ENCODE assay signal across 22 mouse cellular contexts in the genomic region with DNA sequence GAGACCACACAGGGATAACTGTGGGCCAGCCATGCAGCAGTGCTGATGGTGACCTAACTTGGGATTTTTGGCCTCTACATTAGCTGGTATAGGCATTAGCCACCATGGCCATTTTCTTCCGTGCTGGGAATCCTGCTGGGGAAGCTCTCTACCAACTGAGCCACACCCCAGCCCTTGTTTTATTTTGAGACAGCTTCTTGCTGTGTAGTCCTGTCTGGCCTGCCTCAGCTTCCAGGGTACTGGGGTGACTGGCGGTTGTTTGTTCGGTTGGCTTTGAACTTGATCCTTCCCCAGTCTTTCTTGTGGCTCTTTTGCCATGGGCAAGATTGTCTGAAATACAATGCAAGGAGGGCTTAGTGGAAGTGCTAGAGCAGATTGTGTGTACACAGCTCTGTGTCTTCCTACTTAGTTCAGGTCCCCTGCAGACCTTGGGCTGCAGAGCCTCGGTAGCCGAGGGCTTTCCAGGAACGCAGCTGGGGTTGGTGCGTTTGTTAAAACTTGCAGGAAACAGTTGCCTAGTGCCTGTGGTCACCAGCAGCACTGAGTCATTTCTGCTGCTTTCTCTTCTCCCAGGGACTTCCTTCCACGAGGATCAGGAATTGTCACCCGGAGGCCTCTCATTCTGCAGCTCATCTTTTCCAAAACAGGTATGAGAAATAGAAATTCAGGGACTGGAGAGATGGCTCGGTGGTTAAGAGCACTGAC. TPM values are rescaled to one million over a fixed set of nuclear protein-coding genes. Genes with fewer than 3 reads are reported as not detected.
DNase-seq lines count a peak whose midpoint lies in the region; TF ChIP-seq lines count a peak whose summit lies in the region.
"Had no signal": no experiment of that assay in that cellular context is flagged by ENCODE, and none has a peak within 500 bp of the region (broad histone marks: within the 10 kb centered on the region; RNA-seq: fewer than 3 reads in every experiment).

No protein-coding gene starts in this region.

- DNase-seq in heart, adult 11 months: peak; percentile 89
- DNase-seq in heart, postnatal 10 days: no peak
- DNase-seq in thymus, adult 2 months: no peak
- DNase-seq in thymus, adult 18-20 months: no peak
- DNase-seq in ZHBTc4 (ENCODE audit: low read depth, low spot score): peak; percentile 66
- no peak for DNase-seq in cerebellum, adult 8-10 months
- DNase-seq in spleen, adult 18-20 months: no peak
- DNase-seq: adrenal gland, postnatal 10 days; cerebellum, adult 11-12 months; gastrocnemius, postnatal 25 days; kidney, adult 11 months; kidney, postnatal 10 days; layer of hippocampus, adult 9-11 months; lung, adult 2 months; lung, postnatal 36 days; retina, postnatal 1 day; right cerebral cortex, postnatal 4 days had no signal

- H3K27me3 ChIP-seq in thymus, adult 2 months (ENCODE audit: control insufficient read depth, insufficient read depth, low read length): no peaks in the 10 kb centered on the region; the same call in 1 of the 2 replicates
- H3K27me3 ChIP-seq in myocyte (ENCODE audit: control insufficient read depth, insufficient read depth, insufficient read length): no peaks in the 10 kb centered on the region
- H3K27me3 ChIP-seq: limb, embryonic 13.5 days; midbrain, embryonic 13.5 days; stomach, embryonic 15.5 days had no signal

- H3K4me1 ChIP-seq in thymus, adult 2 months (replicated peaks; ENCODE audit: control insufficient read depth, insufficient read depth, low read length): peaks cover 47% of the 10 kb centered on the region
- H3K4me1 ChIP-seq: limb, embryonic 13.5 days had no signal

- no peak for TF ChIP-seq POLR2A in thymus, adult 2 months (IDR thresholded peaks at IDR 0.05; ENCODE audit: control insufficient read depth, extremely low read depth, insufficient read depth, low read length, poor library complexity)
- no peak for TF ChIP-seq POLR2A in myocyte (IDR thresholded peaks at IDR 0.05; ENCODE audit: insufficient read length, low read depth)

- intact Hi-C loops in heart, postnatal 10 days (cut with DNase I): no loop called here

- H3K27ac ChIP-seq in thymus, adult 2 months (ENCODE audit: control insufficient read depth, insufficient read depth, low read length): 0 out of 2 replicates have a peak overlapping the region, but pooled peaks have one; percentile 12
- H3K27ac ChIP-seq: limb, embryonic 13.5 days; midbrain, embryonic 13.5 days; stomach, embryonic 15.5 days had no signal

- 23% methylated on average over 10 of the region's 10 CpGs for WGBS in thymus, adult 2 months

- no peak overlapping the region for H3K4me3 ChIP-seq in thymus, adult 2 months (ENCODE audit: control insufficient read depth, insufficient read depth, low read length)
- no peak overlapping the region for H3K4me3 ChIP-seq in myocyte
- H3K4me3 ChIP-seq: limb, embryonic 13.5 days; midbrain, embryonic 13.5 days; stomach, embryonic 15.5 days had no signal

- TF ChIP-seq CTCF in thymus, adult 2 months (IDR thresholded peaks at IDR 0.05; ENCODE audit: borderline replicate concordance, control insufficient read depth, extremely low read depth, insufficient read depth, low read length, poor library complexity): no peak

- peaks cover 67% of the 10 kb centered on the region for H3K79me2 ChIP-seq in myocyte (ENCODE audit: control insufficient read depth, insufficient read depth)

- H3K4me2 ChIP-seq in myocyte (ENCODE audit: low read depth): peak overlapping the region; percentile 32
- H3K4me2 ChIP-seq: heart, embryonic 11.5 days; limb, embryonic 13.5 days; midbrain, embryonic 13.5 days; stomach, embryonic 15.5 days had no signal

- peaks cover 9% of the 10 kb centered on the region; the same call in 1 of the 2 replicates for H3K36me3 ChIP-seq in thymus, adult 2 months (ENCODE audit: control insufficient read depth, insufficient read depth, low read length)
- H3K36me3 ChIP-seq in myocyte (ENCODE audit: control insufficient read depth, insufficient read depth): peaks cover 19% of the 10 kb centered on the region
- H3K36me3 ChIP-seq: stomach, embryonic 15.5 days had no signal

- no peak overlapping the region for H3ac ChIP-seq in myocyte (ENCODE audit: control insufficient read depth, insufficient read length)

TF ChIP-seq in myocyte, 11 proteins besides CTCF, POLR2A, EP300 and RAD21:
- no peak for TF ChIP-seq REST (IDR thresholded peaks at IDR 0.05; ENCODE audit: insufficient read depth, insufficient read length)
- TF ChIP-seq POLR2AphosphoS2 (IDR thresholded peaks at IDR 0.05; ENCODE audit: insufficient read length, low read depth): no peak
- TF ChIP-seq MYOD1 (IDR thresholded peaks at IDR 0.05; ENCODE audit: control insufficient read depth in 1 of 3, insufficient read length in 2 of 3, low read depth in 2 of 3): peak in 2 of 3 experiments; percentile 56 to 88
- TF ChIP-seq E2F4 (IDR thresholded peaks at IDR 0.05; ENCODE audit: insufficient read depth): no peak
- no peak for TF ChIP-seq MAX (IDR thresholded peaks at IDR 0.05; ENCODE audit: low read depth)
- no peak for TF ChIP-seq SRF (IDR thresholded peaks at IDR 0.05; ENCODE audit: control insufficient read depth, insufficient read length, low read depth)
- peak; percentile 15 for TF ChIP-seq TCF3 (IDR thresholded peaks at IDR 0.05; ENCODE audit: insufficient read length, low read depth)
- TF ChIP-seq TCF12 (IDR thresholded peaks at IDR 0.05; ENCODE audit: insufficient read depth, poor library complexity, severe bottlenecking): peak; percentile 64
- no peak for TF ChIP-seq USF1 (IDR thresholded peaks at IDR 0.05; ENCODE audit: low read depth)
- peak; percentile 75 to 94 (median 78) for TF ChIP-seq MYOG (IDR thresholded peaks at IDR 0.05; ENCODE audit: control insufficient read depth in 1 of 3, insufficient read depth in 1 of 3, insufficient read length in 2 of 3, low read depth in 2 of 3)
- no peak for TF ChIP-seq CEBPB (IDR thresholded peaks at IDR 0.05; ENCODE audit: insufficient read depth, poor library complexity, severe bottlenecking)

RNA-seq across cellular contexts. Expression of a gene that starts 32.4 kb away (rescaled TPM):
- 10 to 100 TPM; 90.0 to 90.6 TPM for total RNA-seq in heart, postnatal 10 days (2021)
- polyA plus RNA-seq in thymus, adult 2 months (2012; rRNA removed): 374 and 422 TPM in 2 replicates
- 157 TPM for polyA plus RNA-seq in myocyte (2012; fragmentation: generic; extraction: Trizol)

RNA-seq across cellular contexts. Expression of a gene that starts 45.4 kb away (rescaled TPM):
- total RNA-seq in heart, postnatal 10 days (2021): 10 to 100 TPM; 10.6 to 11.5 TPM
- polyA plus RNA-seq in thymus, adult 2 months (2012; rRNA removed): 46.4 and 48.2 TPM in 2 replicates
- polyA plus RNA-seq in myocyte (2012; fragmentation: generic; extraction: Trizol): 55.3 TPM

RNA-seq across cellular contexts. Expression of a gene that starts 53.0 kb away (rescaled TPM):
- total RNA-seq in heart, postnatal 10 days (2021): 10 to 100 TPM; 44.8 to 46.7 TPM
- 12.8 and 17.0 TPM in 2 replicates for polyA plus RNA-seq in thymus, adult 2 months (2012; rRNA removed)
- polyA plus RNA-seq in myocyte (2012; fragmentation: generic; extraction: Trizol): 47.3 TPM

Comparison
In these comparisons a context has a peak if more than half of its experiments do, and no peak if none do; other contexts are left out.
1. DNase-seq: peak in heart, adult 11 months (single experiment) and ZHBTc4 (single experiment); none in heart, postnatal 10 days (0 of 2), thymus, adult 2 months (single experiment), thymus, adult 18-20 months (0 of 2), cerebellum, adult 8-10 months (single experiment) and spleen, adult 18-20 months (0 of 2).